Mouse (Mus musculus) ZHBTc4 (cell line): ENCODE data around the gene Plxdc2.
A peak's percentile ranks its signal among the peaks of the same experiment; 100 is the strongest.

Experiments
- DNase-seq: peaks from one replicate; pipeline ENCODE4 v3.0.0-alpha.2; 2011; ENCODE audit warnings: low read depth, low spot score

Plxdc2 gene

DNA sequence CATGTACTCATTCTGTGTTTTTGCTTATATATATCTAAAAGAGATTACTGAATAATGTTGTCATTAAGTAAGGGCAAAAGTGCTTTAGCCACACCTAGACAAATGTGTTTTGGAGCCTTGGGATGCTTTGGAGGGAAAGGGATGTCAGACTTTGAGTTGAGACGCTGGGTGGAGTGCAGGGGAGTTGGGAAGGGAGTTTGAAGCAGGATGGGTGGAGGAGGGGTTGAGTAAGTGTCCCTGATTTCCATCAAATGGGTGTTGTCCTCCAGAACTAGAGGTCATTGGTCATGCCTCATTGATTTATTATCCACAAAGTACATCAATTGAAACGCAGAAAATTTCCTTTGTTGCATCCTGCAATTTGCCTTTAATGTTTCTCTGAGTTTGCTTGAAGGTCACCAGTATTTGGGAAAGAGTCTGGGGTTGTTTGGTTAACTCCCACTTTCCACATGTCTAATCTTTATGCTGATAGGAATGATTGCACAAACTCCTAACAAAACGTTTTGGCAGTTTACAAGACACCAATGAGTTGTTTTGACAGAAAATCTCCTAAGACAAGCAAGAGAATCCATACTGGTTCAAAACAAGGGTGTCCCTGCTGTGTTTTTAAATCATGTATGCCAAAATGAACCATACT, 58.4 kb downstream of the Plxdc2 start:
- DNase-seq = no peak

DNA sequence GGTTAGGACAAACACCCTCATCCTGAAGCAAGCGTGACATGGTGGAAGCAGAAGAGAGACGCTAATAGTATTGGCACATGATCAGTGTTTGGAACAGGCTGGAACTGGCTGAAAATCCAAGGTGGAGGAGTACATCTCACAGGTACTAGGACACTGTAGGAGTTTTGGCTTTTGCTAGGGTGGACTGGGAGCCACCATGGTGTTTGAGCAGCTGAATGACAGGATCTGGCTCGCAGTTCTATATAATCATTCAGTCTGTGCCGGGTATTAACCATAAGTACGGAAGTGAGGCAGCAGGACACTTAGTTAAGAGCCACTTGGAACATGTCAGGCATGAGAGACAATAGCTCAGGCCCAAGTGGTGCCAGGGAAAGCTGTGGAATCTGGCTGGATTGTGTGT, 82.9 kb downstream of the Plxdc2 start:
- no peak for DNase-seq

DNA sequence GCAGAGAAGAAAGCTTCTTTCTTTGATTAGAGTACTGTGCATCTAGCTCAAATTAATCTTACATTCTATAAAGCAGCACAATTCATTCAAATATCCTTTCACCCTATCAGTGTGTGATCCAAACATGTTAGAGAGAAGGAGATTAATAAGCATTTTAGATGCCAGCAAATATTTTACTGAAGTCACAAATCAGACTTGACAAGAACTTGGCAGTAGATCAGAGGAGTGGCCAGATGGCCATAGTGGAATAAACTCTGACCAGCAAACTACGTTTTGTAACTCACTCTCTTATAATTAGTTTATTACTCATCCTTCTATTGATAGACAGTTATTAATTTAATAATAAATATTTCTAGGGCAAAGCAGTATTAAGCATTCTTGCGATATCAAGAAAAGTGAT, 86.5 kb downstream of the Plxdc2 start:
- no peak for DNase-seq

DNA sequence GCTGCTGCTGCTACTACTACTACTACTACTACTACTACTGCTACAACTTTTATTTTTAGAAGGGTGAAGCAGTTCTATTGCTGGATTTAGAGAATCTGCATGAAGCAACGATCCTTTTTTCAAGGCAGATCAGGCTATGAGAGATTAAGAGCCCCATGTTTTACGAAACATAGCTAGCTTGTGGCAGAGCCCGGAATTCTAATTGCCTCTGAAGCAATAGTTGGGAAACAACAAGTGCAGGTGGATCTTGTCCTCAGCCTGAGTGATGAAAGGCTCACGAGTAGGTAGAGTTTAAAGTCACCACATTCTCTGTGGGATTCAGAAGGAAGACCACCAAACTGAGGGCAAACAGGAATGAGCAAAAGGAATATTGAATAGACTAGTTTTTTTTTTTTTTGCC, 91.8 kb downstream of the Plxdc2 start:
- no peak for DNase-seq

DNA sequence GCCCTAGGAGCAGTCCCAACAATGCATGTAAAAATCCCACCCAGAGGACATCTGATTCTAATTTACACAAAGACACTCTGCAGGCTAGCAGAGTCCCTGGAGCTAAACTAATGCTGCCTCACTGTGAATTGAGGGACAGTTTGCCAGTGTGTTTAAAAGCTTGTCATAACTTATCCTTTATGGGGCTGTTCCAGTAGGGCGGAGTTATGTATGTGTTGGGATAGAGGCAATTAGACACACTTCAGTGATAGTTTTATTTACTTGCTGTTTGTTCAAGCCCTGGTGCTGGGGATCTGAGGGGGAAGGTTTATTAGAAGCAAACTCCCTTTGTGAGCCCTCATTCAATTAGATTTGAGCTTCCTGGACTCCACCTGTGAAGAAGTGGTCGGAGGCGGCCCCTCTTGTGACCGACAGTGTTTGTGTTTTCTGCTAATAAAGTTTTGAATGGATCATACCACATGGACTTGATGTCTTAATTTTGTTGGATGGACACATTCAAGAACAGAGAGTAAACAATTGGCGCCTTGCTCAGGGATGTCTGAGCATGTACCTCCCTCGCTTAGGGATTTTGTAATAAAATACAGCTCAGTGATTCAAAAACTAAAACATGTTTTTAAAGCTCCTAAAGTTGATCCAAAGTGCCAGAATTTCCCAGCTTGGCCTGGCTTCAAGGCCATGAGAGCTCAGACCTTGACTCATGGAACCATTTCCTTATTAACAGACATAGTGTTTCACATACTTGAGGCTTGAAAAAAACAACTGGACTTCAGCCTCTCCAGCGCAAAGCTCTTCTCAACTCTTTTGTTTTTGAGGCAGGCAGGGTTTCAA, 94.9 kb downstream of the Plxdc2 start:
- DNase-seq = no peak

DNA sequence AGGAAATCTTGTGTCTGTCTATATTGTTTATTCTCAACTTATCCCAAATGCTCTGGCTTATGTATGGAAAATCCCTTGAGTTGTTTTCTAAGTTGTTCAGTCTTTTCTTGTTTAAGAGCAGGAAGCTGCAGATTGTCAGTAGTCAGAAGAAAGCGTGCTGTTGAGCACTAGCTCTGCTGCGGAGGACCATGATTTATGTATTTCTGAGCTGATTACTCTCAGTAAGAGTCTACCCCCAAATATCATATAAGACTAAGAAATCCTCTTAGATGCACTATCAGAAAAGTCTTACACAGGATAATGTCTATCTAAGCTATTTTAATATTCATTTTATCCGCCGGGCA, 95.5 kb downstream of the Plxdc2 start:
- no peak for DNase-seq

DNA sequence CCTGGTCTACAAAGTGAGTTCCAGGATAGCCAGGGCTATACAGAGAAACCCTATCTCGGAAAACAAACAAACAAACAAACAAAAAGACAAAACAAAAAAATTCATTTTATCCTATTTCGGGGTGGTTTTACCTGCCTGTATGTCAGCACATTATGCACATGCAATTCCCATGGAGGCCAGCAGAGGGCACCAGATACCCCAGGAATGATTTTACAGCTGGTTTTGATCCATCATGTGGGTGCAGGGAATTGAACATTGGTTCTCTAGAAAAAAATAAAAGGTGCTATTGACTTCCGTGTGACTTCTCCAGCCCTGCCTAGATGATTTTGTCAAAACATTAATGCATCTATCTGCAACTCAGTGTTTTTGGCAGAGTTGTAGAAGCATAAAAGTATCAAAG, 96.0 kb downstream of the Plxdc2 start:
- DNase-seq = peak; percentile 41

DNA sequence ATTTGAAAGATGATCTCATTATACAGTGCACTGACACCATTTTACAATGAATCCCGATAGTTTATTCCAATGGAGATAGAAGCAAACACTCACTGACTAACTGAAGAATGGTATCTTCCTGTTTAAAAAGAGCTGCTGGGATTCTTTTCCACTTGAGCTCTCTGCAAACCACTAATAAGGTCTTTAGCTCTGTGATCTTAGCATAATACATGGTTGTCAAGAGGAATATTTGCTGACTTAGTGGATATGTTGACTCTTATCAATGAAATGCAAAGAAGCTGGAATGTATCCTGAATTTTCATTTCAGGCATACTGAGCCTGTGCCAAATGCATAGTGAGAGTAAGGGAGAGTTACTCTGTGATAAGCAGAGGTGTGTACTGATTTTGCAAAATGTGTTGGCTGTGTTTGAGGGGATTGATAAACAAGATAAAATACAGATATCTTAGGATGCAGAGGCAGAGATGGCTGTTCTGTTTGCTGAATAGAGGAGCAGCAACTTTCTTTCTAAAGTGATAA, 100.2 kb downstream of the Plxdc2 start:
- DNase-seq = no peak

DNA sequence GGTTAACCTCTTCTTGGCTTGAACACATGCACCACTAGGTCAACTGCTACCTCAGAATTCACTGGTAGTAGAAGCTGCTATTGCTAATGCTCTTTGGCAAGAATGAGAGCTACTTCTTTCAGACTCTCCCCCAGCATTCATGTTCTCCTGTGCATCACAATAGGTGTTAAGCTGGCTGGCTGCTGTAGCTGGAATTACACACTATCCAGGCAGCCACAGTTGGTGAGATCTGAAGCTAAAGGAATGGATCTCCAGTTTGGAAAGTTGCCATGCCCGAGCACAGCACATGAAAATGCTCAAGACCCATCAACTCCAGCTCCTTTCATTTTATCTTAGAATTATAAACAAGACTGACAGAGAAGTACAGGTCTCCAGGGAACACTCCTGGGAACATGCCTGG, 103.4 kb downstream of the Plxdc2 start:
- peak; percentile 30 for DNase-seq

DNA sequence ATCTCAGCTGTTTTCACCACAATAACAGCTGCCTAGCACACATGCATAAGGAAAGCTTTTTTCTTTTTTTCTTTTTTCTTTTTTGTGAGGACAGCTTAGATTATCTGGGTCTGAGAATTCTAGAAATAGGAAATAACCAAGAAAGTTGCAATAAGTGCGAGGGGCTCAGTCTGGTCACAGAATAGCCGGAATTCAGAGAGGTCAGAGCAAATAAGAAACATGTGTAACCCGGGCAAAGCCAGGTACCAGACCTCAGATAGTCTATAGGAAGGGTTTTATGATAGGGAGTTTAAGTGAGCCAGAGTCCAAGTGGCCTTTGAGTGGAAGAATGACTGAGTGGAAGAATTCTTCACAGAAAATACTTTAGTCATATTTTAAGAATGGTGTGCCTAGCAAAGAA, 114.0 kb downstream of the Plxdc2 start:
- DNase-seq = no peak

DNA sequence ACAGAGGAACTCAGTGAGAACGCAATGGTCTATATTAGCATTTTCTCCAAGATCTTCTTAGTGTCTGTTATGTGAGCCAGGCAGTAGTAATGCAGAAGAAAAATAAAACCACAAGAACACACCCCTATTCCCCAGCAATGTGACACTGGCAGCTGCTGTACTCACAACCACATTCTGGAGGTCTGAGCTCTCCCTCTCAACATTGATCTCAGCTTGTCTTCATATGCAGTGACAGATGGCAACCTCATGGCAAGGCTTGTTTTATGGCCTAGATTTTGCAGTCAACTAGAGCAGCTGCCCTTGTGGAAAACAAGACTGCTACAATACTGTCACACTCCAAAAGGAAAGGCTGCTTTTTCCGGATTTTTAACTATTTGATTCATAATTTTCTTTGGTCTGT, 127.8 kb downstream of the Plxdc2 start:
- no peak for DNase-seq

DNA sequence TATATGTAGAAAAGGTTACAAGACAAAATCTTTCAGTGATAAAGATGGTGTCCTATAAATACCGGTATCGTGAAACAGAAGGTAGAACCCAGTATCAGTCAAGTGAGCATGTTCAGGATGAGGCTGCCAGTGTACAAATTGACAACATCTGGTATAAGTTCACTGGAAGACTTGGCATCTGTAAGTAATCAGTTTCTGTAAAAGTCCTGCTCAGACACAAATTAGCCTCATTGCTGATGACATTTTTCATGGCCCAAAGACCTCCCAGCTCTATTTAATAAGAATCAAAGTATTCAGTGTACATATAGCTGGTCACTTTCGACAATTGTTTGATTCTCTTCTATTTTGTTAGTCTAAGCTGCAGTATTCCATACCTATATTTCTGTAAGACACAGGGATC, 129.9 kb downstream of the Plxdc2 start:
- DNase-seq = no peak

DNA sequence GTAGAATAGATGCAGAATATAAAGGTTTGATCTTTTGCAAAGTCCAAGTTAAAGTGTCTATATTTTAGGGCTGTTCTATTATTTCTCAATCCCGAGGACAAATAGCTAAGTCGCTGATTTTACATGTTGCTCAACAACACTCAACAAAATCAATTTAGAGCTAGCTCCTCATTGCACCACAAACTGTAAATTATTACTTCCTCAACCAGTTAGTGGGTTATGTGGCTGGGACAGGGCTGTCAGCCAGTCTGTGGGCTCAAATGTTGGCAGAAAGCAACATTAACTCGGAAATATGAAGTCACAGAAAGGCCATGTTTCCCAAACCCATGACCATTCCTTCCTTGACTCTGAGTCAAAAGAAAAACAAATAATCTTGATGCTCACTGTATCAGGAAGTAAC, 135.1 kb downstream of the Plxdc2 start:
- DNase-seq = no peak

DNA sequence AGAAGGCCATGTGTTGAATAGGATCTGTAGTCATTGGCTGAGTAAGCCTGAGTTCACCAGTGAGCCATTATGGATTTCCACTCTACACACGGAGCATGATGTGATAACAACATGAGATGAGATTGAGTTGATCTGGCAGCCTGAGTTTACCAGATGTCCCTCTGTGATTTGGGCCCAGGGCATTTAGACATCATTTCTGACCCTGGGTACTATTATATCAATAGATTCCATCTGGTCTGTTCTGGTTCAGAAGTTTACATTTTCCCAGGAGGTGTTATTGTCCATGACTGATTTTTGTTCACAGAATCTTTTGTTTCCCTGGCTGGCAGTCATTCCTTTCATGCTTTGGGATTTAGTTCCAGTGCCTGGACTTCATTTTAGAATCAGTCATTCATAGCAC, 146.7 kb downstream of the Plxdc2 start:
- DNase-seq = no peak

DNA sequence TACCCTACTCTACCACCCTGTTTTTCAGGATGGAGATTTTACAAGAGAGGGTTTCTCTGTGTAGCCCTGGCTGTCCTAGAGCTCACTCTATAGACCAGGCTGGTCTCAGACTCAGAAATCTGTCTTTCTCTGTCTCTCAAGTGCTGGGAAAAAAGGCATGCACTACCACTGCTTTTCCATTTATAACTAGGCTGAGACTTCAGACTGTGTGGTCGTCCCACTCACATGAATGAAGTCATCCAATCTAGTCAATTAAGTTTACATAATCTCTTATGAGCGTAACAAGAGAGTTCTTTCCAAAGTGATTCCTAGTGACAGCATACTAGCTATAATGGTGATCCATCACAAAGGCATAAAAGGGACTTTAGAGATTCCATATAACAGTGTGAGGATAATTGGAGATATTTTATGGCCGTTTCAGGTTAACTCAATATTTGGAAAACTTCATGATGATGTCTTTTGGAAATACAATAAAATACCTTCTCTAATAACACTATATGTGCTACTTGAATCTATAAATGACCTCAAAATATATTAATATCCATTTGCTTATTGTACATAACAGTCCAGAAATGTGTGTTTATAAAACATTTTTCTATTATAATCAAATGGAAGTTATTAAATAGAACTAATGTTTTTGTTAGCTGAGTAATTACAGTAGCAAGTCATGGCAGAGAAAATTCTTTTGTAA, 151.6 kb downstream of the Plxdc2 start:
- DNase-seq = no peak

DNA sequence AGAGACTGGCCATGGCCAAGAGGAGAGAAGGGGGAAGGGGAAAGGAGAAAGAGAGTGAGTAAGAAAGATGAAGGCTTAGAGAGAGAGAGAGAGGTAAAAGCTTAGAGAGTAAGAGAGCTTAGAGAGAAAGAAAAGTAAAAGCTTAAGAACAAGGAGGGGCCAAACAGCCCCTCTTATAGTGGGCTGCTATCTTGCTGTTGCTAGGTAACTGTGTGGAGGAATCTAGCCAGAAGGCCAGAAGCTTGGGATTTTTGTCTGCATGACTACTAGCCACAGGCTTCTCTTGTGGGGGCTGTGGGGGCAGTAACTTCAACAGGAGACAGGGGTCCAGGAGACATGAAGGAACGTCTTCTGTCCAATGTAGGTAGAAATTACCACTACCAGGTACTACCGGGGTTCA, 162.0 kb downstream of the Plxdc2 start:
- no peak for DNase-seq

DNA sequence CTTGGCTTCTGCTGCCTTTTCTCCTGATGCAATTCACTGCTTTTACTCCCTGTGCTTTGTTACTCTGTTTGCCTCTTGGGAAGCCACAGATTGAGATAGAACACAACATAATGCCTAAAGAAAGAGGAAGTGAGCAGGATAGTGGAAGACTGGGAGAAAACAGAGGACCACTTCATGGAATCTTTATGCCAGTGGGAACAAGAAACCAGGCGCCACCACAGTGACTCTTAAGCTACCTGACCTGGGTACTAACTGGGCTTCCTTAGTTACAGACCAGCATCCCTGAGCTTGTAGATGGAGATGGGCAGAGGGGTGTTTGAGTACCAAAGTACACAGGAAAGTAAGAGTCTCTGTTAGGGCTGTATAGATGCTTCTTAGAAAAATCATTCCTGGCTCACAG, 167.3 kb downstream of the Plxdc2 start:
- no peak for DNase-seq

DNA sequence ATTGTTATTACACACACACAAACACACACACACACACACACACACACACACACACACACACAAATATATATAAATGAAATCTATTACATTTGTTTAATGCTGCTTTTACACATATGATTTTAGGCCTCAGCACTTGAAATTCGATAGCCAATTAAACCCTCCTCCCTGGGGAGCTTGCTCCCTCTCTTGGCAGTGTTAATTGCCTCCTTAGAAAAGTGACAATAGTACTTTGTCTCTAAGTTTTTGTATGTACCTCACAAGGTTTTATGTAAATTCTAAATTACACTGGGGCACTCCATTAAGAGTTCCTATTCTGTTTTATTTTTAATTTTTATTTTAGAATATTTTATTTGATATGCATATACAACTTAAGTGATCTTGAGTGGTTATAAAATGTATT, 176.1 kb downstream of the Plxdc2 start:
- no peak for DNase-seq

DNA sequence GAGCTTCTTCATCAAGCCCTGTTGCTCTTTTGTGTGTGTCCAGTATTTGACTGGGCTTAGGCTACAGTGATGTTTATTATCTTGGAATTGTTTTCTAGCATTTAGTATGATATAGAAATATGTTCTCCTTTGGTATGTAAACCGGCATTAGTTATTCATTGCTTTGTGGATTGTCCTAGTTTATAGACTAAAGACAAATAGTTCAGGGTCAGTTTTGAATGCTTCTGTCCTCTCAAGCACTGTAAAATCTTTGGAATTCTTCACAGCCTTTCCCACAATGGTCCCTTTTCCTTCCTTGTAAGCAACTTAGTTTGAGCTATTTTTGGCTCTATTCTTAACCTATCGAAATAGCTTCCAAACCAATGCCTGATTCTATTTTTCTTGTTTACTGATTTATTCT, 178.5 kb downstream of the Plxdc2 start:
- no peak for DNase-seq

DNA sequence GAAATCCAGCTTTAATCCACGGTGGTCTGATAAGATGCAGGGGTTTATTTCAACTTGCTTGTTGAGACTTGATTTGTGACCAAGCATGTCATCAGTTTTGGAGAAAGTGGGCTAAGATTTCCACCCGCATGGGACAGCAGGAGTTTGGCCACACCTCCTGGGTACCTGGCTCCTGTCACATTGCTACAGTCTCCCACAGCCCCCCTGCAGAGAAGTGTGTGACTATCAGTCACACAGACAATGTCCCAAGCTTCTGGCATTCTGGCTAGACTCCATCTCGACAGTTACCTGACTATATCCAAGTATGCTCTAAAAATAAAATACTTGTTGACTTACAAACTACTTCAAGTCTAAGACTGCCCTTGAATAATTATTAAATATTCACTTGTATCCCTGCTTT, 185.1 kb downstream of the Plxdc2 start:
- DNase-seq = no peak

DNA sequence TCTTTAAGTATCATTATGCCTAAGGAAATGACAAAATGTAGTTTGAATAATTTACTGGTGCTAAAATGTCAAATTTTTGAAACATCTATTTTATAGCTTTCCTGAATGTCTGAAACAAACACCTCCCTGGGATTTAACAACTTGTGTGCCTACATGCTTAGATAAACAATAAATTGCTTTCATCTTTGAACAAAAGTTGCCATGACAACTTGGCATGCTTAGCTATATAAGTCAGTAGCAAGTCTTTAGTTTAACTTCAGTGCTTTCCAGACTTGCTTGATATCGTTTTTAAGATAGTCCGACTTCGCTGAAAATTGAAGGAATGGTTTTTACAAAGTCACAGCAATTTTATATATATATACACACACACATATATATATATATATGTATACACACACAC, 189.1 kb downstream of the Plxdc2 start:
- no peak for DNase-seq

DNA sequence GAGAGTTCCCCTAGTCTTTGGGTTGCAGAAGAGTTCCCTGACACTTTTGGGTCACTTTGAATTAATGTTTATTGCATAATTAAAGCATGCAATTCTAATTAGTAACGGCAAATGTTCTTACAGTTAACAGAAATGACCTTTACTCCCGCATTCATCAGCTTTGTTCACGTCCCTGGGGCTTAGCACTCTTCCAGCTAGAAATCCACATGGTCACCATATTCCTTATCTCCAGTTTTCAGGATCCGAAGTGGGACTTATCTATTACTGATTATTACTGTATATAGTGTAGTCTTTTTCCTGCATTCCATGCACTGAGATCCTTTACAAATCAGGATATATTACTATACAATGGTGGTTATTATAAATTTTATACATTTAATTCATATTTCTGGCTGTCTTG, 203.2 kb downstream of the Plxdc2 start:
- no peak for DNase-seq

DNA sequence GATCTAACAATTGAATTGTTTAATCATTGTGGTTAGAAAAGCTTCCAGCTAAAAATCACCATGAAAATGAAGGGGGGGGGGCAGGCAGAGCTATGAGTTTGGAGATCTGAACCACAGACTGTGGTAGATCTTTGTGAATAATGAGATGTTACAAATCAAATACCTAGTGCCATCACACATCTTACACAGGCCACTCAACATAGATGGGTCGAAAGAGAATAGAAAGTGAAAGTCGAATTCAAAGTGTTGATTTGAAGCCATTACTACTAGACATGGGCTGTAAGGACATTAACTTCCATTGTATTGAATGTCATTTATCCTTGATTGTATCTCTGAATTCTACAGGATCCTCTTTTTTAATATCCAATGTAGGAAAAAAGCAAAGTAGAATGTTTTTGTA, 212.2 kb downstream of the Plxdc2 start:
- DNase-seq = no peak
